Mouse (Mus musculus) olfactory bulb, adult 2 months (tissue): ENCODE measurements around the gene Six1.

ENCODE experiments used
- CTCF ChIP-seq: fragments of 200-500 bp; IDR thresholded peaks from 2 replicates; pipeline ENCODE4 v1.5.1; 2012; ENCODE audit warnings: low read depth, mild to moderate bottlenecking, low read length, moderate library complexity; ENCODE audit not compliant: insufficient read depth
- POLR2A ChIP-seq: fragments of 200-500 bp; IDR thresholded peaks from 2 replicates; pipeline ENCODE4 v1.6.1; 2012; ENCODE audit warnings: mild to moderate bottlenecking, low read depth, low read length, moderate library complexity; ENCODE audit not compliant: insufficient read depth

- TF ChIP-seq CTCF (no peak), POLR2A (no peak)
Observed at GRCm38 (mm10) chr12:73052651-73053591, 766 bp downstream of the Six1 start.
